Mouse (Mus musculus): ENCODE data around the gene Lcat. TPM values are rescaled to one million over a fixed set of nuclear protein-coding genes. Genes with fewer than 3 reads are reported as not detected.
A peak's percentile ranks its signal among the peaks of the same experiment; 100 is the strongest.

The Lcat gene
- polyA plus RNA-seq, 1 experiment = 1.4 TPM

DNA sequence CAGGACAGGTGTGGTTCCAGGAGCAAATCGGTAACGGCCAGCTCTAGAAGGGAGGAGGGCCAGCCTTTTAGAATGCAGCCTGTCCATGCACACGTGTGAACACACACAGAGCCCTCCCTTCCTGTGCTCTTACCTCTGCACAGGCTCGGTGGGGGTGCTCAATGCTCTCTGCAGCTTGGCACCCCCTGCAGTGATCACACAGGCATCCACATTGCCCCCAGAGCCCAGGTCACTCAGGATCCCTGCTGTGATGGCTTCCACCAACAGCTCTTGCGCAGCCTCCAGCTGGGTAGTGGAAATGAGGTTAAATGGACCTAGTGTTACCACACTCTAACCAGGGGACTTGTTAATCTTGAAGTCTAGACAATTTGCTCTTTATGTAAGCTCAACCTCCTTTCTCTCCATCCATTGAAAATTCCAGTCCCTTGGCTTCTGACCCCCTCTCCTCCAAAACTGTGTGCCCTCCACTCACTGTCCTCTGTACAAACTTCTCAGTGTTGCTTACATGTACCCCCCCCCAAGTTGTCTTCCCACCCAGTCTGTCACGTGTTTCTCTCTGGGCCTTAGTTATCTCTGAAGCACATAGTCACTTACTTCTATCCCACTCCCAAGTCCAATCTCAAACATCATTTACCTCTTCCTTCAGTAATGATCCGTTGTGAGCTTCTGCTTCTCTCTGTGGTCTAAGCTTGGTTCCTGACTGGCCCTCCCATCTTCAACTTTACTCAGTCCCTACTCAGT is 7.1 kb downstream of the Lcat start:
- Histone ChIP-seq H3K4me3 (ENCODE audit: insufficient read depth, poor library complexity, severe bottlenecking) (peak overlapping the region; percentile 71), H3K79me3 (ENCODE audit: low read depth) (peaks cover 2% of the 10 kb centered on the region), H3K27me3 (ENCODE audit: control insufficient read depth, insufficient read depth, insufficient read length) (no peaks in the 10 kb centered on the region), H3K79me2 (ENCODE audit: control insufficient read depth, insufficient read depth) (no peaks in the 10 kb centered on the region), H3K36me3 (ENCODE audit: control insufficient read depth, insufficient read depth) (peaks cover 14% of the 10 kb centered on the region), H3ac (ENCODE audit: control insufficient read depth, insufficient read length, low read depth) (no peak overlapping the region)
- TF ChIP-seq MYOD1 (IDR thresholded peaks at IDR 0.05; ENCODE audit: control insufficient read depth, insufficient read length, low read depth) (no peak), MYOG (IDR thresholded peaks at IDR 0.05; ENCODE audit: control insufficient read depth, extremely low read depth, insufficient read length) (no peak), FOSL1 (IDR thresholded peaks at IDR 0.05; ENCODE audit: insufficient read depth, low read length, poor library complexity, severe bottlenecking) (no peak), MAX (IDR thresholded peaks at IDR 0.05) (no peak), CEBPB (IDR thresholded peaks at IDR 0.05; ENCODE audit: low read depth) (no peak), USF1 (IDR thresholded peaks at IDR 0.05; ENCODE audit: low read depth) (no peak), CTCF (IDR thresholded peaks at IDR 0.05; ENCODE audit: control insufficient read depth, insufficient read depth, insufficient read length) (no peak)

DNA sequence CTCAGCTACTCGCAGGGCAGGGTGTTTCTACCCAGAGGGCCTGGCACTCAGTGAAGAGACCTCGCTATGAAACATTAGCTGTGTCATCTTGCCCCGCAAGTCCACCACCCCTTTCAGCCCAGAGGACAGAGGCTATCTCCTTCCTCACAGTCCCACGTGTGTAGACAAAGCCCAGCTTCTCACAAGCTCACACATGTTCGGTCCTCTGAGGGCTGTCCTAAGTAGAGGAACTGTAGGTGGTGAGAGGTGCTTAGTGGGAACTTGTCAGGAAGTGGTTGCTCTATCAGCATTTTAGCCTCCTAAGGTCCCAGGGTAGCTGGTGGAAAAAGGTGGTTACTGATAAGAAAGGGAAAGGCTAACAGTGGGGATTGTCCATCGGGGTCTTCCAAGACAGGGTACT is 8.1 kb downstream of the Lcat start:
- H3K4me3 ChIP-seq (ENCODE audit: insufficient read depth, poor library complexity, severe bottlenecking) = no peak overlapping the region
- no peaks in the 10 kb centered on the region for H3K79me2 ChIP-seq (ENCODE audit: control insufficient read depth, insufficient read depth)
- H3ac ChIP-seq (ENCODE audit: control insufficient read depth, insufficient read length, low read depth) = no peak overlapping the region
- no peaks in the 10 kb centered on the region for H3K27me3 ChIP-seq (ENCODE audit: control insufficient read depth, insufficient read depth, insufficient read length)
- peaks cover 2% of the 10 kb centered on the region for H3K79me3 ChIP-seq (ENCODE audit: low read depth)
- TF ChIP-seq MYOG (IDR thresholded peaks at IDR 0.05; ENCODE audit: control insufficient read depth, extremely low read depth, insufficient read length) (no peak), CEBPB (IDR thresholded peaks at IDR 0.05; ENCODE audit: low read depth) (no peak), FOSL1 (IDR thresholded peaks at IDR 0.05; ENCODE audit: insufficient read depth, low read length, poor library complexity, severe bottlenecking) (no peak), MYOD1 (IDR thresholded peaks at IDR 0.05; ENCODE audit: control insufficient read depth, insufficient read length, low read depth) (no peak), CTCF (IDR thresholded peaks at IDR 0.05; ENCODE audit: control insufficient read depth, insufficient read depth, insufficient read length) (no peak), USF1 (IDR thresholded peaks at IDR 0.05; ENCODE audit: low read depth) (no peak), MAX (IDR thresholded peaks at IDR 0.05) (no peak)
- H3K36me3 ChIP-seq (ENCODE audit: control insufficient read depth, insufficient read depth) = peaks cover 9% of the 10 kb centered on the region

DNA sequence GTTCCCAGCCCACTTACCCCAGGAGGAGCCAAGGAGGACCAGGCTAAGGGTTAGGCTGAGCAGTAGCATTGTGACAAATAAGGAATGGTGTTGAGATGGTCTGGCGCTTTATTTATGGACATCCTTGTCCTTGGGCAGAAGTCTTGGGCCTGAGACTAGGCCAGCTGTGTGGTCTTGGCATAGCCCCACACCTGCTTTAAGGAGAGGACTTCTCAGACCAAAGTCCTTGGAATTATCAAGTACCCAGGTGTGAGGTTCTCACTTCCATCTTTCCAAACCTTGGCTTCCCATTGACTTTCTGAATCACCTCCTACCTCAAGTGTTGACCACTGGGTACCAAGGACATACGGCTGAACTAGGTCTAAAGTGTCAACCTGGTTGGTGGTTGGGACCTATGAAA is 9.4 kb downstream of the Lcat start, which contains the start of gene Ctrl:
Ctrl (minus strand) TSS at position 101 of the 400 bp plus-strand sequence.
- no peaks in the 10 kb centered on the region for H3K79me2 ChIP-seq (ENCODE audit: control insufficient read depth, insufficient read depth)
- H3K36me3 ChIP-seq (ENCODE audit: control insufficient read depth, insufficient read depth) = peaks cover 3% of the 10 kb centered on the region
- TF ChIP-seq CEBPB (IDR thresholded peaks at IDR 0.05; ENCODE audit: low read depth) = no peak
- no peak for TF ChIP-seq MYOG (IDR thresholded peaks at IDR 0.05; ENCODE audit: control insufficient read depth, extremely low read depth, insufficient read length)
- no peak for TF ChIP-seq MYOD1 (IDR thresholded peaks at IDR 0.05; ENCODE audit: control insufficient read depth, insufficient read length, low read depth)
- TF ChIP-seq CTCF (IDR thresholded peaks at IDR 0.05; ENCODE audit: control insufficient read depth, insufficient read depth, insufficient read length) = no peak
- TF ChIP-seq MAX (IDR thresholded peaks at IDR 0.05) = no peak
- no peak for TF ChIP-seq FOSL1 (IDR thresholded peaks at IDR 0.05; ENCODE audit: insufficient read depth, low read length, poor library complexity, severe bottlenecking)
- no peak for TF ChIP-seq USF1 (IDR thresholded peaks at IDR 0.05; ENCODE audit: low read depth)

DNA sequence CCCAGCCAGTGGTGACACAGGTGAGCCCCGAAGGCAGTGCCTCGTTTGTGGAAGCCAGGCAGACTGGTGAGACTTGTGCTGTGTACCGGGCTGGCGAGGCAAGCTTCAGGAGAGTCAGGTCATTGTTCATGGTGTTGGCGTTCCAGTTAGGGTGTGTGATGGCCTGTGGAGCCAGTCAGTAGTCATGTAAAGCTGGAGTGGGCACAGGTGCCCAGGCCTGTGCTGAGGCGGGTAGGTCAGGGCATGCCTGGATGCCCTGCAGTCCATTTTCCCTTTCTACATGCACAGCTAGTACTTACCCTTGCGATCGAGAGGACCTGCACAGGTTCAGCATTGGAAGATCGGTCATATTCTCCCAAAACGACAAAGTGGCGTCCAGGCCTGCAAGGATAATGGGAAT is 10.7 kb downstream of the Lcat start:
- peaks cover 2% of the 10 kb centered on the region for H3K79me3 ChIP-seq (ENCODE audit: low read depth)
- no peak overlapping the region for H3ac ChIP-seq (ENCODE audit: control insufficient read depth, insufficient read length, low read depth)
- H3K4me3 ChIP-seq (ENCODE audit: insufficient read depth, poor library complexity, severe bottlenecking) = no peak overlapping the region
- H3K27me3 ChIP-seq (ENCODE audit: control insufficient read depth, insufficient read depth, insufficient read length) = no peaks in the 10 kb centered on the region
- H3K79me2 ChIP-seq (ENCODE audit: control insufficient read depth, insufficient read depth) = no peaks in the 10 kb centered on the region
- H3K36me3 ChIP-seq (ENCODE audit: control insufficient read depth, insufficient read depth) = peaks cover 3% of the 10 kb centered on the region
- TF ChIP-seq FOSL1 (IDR thresholded peaks at IDR 0.05; ENCODE audit: insufficient read depth, low read length, poor library complexity, severe bottlenecking) = no peak
- no peak for TF ChIP-seq USF1 (IDR thresholded peaks at IDR 0.05; ENCODE audit: low read depth)
- TF ChIP-seq CTCF (IDR thresholded peaks at IDR 0.05; ENCODE audit: control insufficient read depth, insufficient read depth, insufficient read length) = no peak
- no peak for TF ChIP-seq MYOD1 (IDR thresholded peaks at IDR 0.05; ENCODE audit: control insufficient read depth, insufficient read length, low read depth)
- TF ChIP-seq MAX (IDR thresholded peaks at IDR 0.05) = no peak
- TF ChIP-seq CEBPB (IDR thresholded peaks at IDR 0.05; ENCODE audit: low read depth) = no peak
- no peak for TF ChIP-seq MYOG (IDR thresholded peaks at IDR 0.05; ENCODE audit: control insufficient read depth, extremely low read depth, insufficient read length)

More for the DNA sequence above, 9.4 kb downstream of the Lcat start, which contains the start of gene Ctrl:
- H3K27me3 ChIP-seq (ENCODE audit: control insufficient read depth, insufficient read depth, insufficient read length) = no peaks in the 10 kb centered on the region
- no peak within 1 kb of the TSS for H3ac ChIP-seq (ENCODE audit: control insufficient read depth, insufficient read length, low read depth)
- H3K4me3 ChIP-seq (ENCODE audit: insufficient read depth, poor library complexity, severe bottlenecking) = no peak within 1 kb of the TSS
- H3K79me3 ChIP-seq (ENCODE audit: low read depth) = peaks cover 2% of the 10 kb centered on the region

DNA sequence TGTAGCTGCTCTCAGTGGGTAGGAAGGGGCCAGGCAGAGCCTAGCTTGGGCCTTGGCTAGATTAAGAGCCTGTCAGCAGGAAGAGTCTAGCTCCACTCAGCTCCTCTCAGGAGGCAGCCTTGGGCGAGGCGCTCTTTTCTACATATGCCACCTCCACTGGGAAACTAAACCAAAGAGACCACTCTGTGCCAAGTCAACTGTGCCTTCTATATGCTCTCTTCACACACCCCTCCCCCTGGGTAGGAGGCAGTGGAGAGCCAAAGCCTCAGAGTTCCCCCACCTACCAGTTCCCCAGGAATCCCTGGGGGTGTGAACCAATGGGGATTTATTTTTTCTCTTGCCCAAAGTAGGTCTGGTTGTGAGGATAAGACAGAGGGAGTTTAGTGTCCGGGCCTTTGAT is 11.9 kb downstream of the Lcat start:
- H3K4me3 ChIP-seq (ENCODE audit: insufficient read depth, poor library complexity, severe bottlenecking) = no peak overlapping the region
- H3ac ChIP-seq (ENCODE audit: control insufficient read depth, insufficient read length, low read depth) = no peak overlapping the region
- no peaks in the 10 kb centered on the region for H3K27me3 ChIP-seq (ENCODE audit: control insufficient read depth, insufficient read depth, insufficient read length)
- no peak for TF ChIP-seq CEBPB (IDR thresholded peaks at IDR 0.05; ENCODE audit: low read depth)
- no peak for TF ChIP-seq USF1 (IDR thresholded peaks at IDR 0.05; ENCODE audit: low read depth)
- no peak for TF ChIP-seq MYOG (IDR thresholded peaks at IDR 0.05; ENCODE audit: control insufficient read depth, extremely low read depth, insufficient read length)
- no peak for TF ChIP-seq MAX (IDR thresholded peaks at IDR 0.05)
- no peak for TF ChIP-seq MYOD1 (IDR thresholded peaks at IDR 0.05; ENCODE audit: control insufficient read depth, insufficient read length, low read depth)
- TF ChIP-seq FOSL1 (IDR thresholded peaks at IDR 0.05; ENCODE audit: insufficient read depth, low read length, poor library complexity, severe bottlenecking) = no peak
- TF ChIP-seq CTCF (IDR thresholded peaks at IDR 0.05; ENCODE audit: control insufficient read depth, insufficient read depth, insufficient read length) = no peak
- H3K79me2 ChIP-seq (ENCODE audit: control insufficient read depth, insufficient read depth) = no peaks in the 10 kb centered on the region
- H3K79me3 ChIP-seq (ENCODE audit: low read depth) = peaks cover 2% of the 10 kb centered on the region
- H3K36me3 ChIP-seq (ENCODE audit: control insufficient read depth, insufficient read depth) = peaks cover 3% of the 10 kb centered on the region
